Mouse (Mus musculus) kidney, embryonic 15.5 days (tissue): ENCODE data around the gene Gsdmc3. TPM values are rescaled to one million over a fixed set of nuclear protein-coding genes. Genes with fewer than 3 reads are reported as not detected.

ENCODE experiments used
- polyA plus RNA-seq: library from polyadenylated mRNA; unstranded; fragments of >200 nt; fragmentation: Nextera tagmentation; extraction: Ambion mirVana; gene quantifications from 2 replicates; pipeline ENCODE4 v1.2.1, GENCODE M21; 2015

Gsdmc3 gene
- polyA plus RNA-seq, 1 experiment from 2014 or later: 2.6 TPM

Other genes starting within 250 kb of the Gsdmc3 start
- gene Gsdmc2, start 33.4 kb downstream of the Gsdmc3 start, polyA plus RNA-seq: 5.0 and 14.3 TPM in 2 replicates
- 0.09 and 0.58 TPM in 2 replicates for gene Gsdmc4, start 33.7 kb upstream of the Gsdmc3 start, polyA plus RNA-seq
- 56.5 and 61.0 TPM in 2 replicates for gene Fam49b, start 181.9 kb upstream of the Gsdmc3 start, polyA plus RNA-seq